Mouse (Mus musculus) MEL (cell line): ENCODE results near the gene Lyz1. TPM values are rescaled to one million over a fixed set of nuclear protein-coding genes. Genes with fewer than 3 reads are reported as not detected.

Source experiments
- DNase-seq: peaks from one replicate; pipeline ENCODE4 v3.0.0; 2011; ENCODE audit warnings: low read depth, low spot score
- H3K27ac ChIP-seq: 2 replicates; pipeline ENCODE4 v1.5.1; 2012; ENCODE audit warnings: low read depth, mild to moderate bottlenecking, control low read depth, low read length, moderate library complexity; ENCODE audit not compliant: control insufficient read depth
- H3K27me3 ChIP-seq, 2 experiments: fragments of 150-350 bp in 1 of 2; sonication (generic) in 1 of 2; 2 replicates each; pipeline ENCODE4 v1.6.1; 2012; ENCODE audit warnings: low read length in 2 of 2, mild to moderate bottlenecking in 2 of 2, improper control_type of control experiment in 1 of 2, moderate library complexity in 1 of 2; ENCODE audit not compliant: insufficient read depth in 2 of 2, control insufficient read depth in 1 of 2
- H3K36me3 ChIP-seq, 2 experiments: 2 replicates each; pipeline ENCODE4 v1.6.1; 2012 to 2014; ENCODE audit warnings: low read length in 2 of 2, improper control_type of control experiment in 1 of 2, inconsistent platforms in 1 of 2, mild to moderate bottlenecking in 1 of 2; ENCODE audit not compliant: insufficient read depth in 2 of 2, control insufficient read depth in 1 of 2
- H3K4me1 ChIP-seq, 2 experiments: fragments of 150-350 bp in 1 of 2; sonication (generic) in 1 of 2; 2 replicates each; pipeline ENCODE4 v1.6.1; 2012; ENCODE audit warnings: low read length in 2 of 2, improper control_type of control experiment in 1 of 2, mild to moderate bottlenecking in 1 of 2; ENCODE audit not compliant: insufficient read depth in 2 of 2, control insufficient read depth in 1 of 2
- H3K4me3 ChIP-seq, 2 experiments: fragments of 150-350 bp in 1 of 2; sonication (generic) in 1 of 2; 2 replicates each; pipeline ENCODE4 v1.5.1; 2012; ENCODE audit warnings: low read depth in 2 of 2, low read length in 2 of 2, mild to moderate bottlenecking in 2 of 2, moderate library complexity in 2 of 2, control low read depth in 1 of 2, improper control_type of control experiment in 1 of 2; ENCODE audit not compliant: control insufficient read depth in 1 of 2, insufficient read depth in 1 of 2
- H3K79me2 ChIP-seq: 2 replicates; pipeline ENCODE4 v1.6.1; 2012; ENCODE audit warnings: mild to moderate bottlenecking, low read length, moderate library complexity; ENCODE audit not compliant: control insufficient read depth, poor library complexity, insufficient read depth
- H3K9ac ChIP-seq: 2 replicates; pipeline ENCODE4 v1.6.1; 2012; ENCODE audit warnings: low read depth, mild to moderate bottlenecking, control low read depth, low read length, moderate library complexity; ENCODE audit not compliant: control insufficient read depth, poor library complexity, severe bottlenecking
- H3K9me3 ChIP-seq: fragments of 150-350 bp; sonication (generic); replicated peaks from 2 replicates; pipeline ENCODE4 v1.6.1; 2012; ENCODE audit warnings: mild to moderate bottlenecking, low read length, improper control_type of control experiment, moderate library complexity; ENCODE audit not compliant: insufficient read depth
- BHLHE40 ChIP-seq: IDR thresholded peaks from 2 replicates; pipeline ENCODE4 v1.6.1; 2012; ENCODE audit warnings: low read depth, mild to moderate bottlenecking, inconsistent platforms, low read length, improper control_type of control experiment, borderline replicate concordance
- CTCF ChIP-seq, 3 experiments: IDR thresholded peaks in 2 of 3; conservative IDR thresholded peaks in 1 of 3; 2 replicates each; pipeline ENCODE4 v1.5.1; 2011 to 2012; ENCODE audit warnings: low read length in 3 of 3, low read depth in 2 of 3, mild to moderate bottlenecking in 2 of 3, improper control_type of control experiment in 1 of 3, inconsistent platforms in 1 of 3, mixed read lengths in 1 of 3, moderate library complexity in 1 of 3; ENCODE audit not compliant: control insufficient read depth in 1 of 3, insufficient read depth in 1 of 3, poor library complexity in 1 of 3, severe bottlenecking in 1 of 3
- ELF1 ChIP-seq: IDR thresholded peaks from 2 replicates; pipeline ENCODE4 v1.6.1; 2014; ENCODE audit warnings: low read depth, mild to moderate bottlenecking, inconsistent platforms, low read length, improper control_type of control experiment, moderate library complexity
- GABPA ChIP-seq: IDR thresholded peaks from 2 replicates; pipeline ENCODE4 v1.6.1; 2012; ENCODE audit warnings: low read depth, mild to moderate bottlenecking, inconsistent platforms, low read length, improper control_type of control experiment, moderate library complexity
- GATA1 ChIP-seq: IDR thresholded peaks from 2 replicates; pipeline ENCODE4 v1.6.1; 2011; ENCODE audit warnings: low read depth, low read length, improper control_type of control experiment
- JUND ChIP-seq: IDR thresholded peaks from 2 replicates; pipeline ENCODE4 v1.6.1; 2011; ENCODE audit warnings: low read depth, mild to moderate bottlenecking, improper control_type of control experiment, low read length
- KAT2A ChIP-seq: conservative IDR thresholded peaks from 2 replicates; pipeline ENCODE4 v1.6.1; 2012; ENCODE audit warnings: low read depth, low read length, improper control_type of control experiment, inconsistent platforms
- MAX ChIP-seq: IDR thresholded peaks from 2 replicates; pipeline ENCODE4 v1.6.1; 2011; ENCODE audit warnings: low read length, improper control_type of control experiment
- MAZ ChIP-seq: IDR thresholded peaks from 2 replicates; pipeline ENCODE4 v1.6.1; 2012; ENCODE audit warnings: low read depth, mild to moderate bottlenecking, inconsistent platforms, low read length, improper control_type of control experiment
- MYB ChIP-seq: IDR thresholded peaks from 2 replicates; pipeline ENCODE4 v1.6.1; 2011; ENCODE audit warnings: mild to moderate bottlenecking, low read depth, low read length, improper control_type of control experiment
- RAD21 ChIP-seq: IDR thresholded peaks from 2 replicates; pipeline ENCODE4 v1.6.1; 2011; ENCODE audit warnings: mild to moderate bottlenecking, low read depth, low read length, improper control_type of control experiment
- SIN3A ChIP-seq: IDR thresholded peaks from 2 replicates; pipeline ENCODE4 v1.6.1; 2012; ENCODE audit warnings: low read length, improper control_type of control experiment, inconsistent platforms
- SMC3 ChIP-seq: IDR thresholded peaks from 2 replicates; pipeline ENCODE4 v1.6.1; 2011; ENCODE audit warnings: low read depth, low read length, improper control_type of control experiment
- TAL1 ChIP-seq: IDR thresholded peaks from 2 replicates; pipeline ENCODE4 v1.6.1; 2012; ENCODE audit warnings: mild to moderate bottlenecking, inconsistent platforms, low read length, moderate library complexity, mixed read lengths
- TBP ChIP-seq: IDR thresholded peaks from 2 replicates; pipeline ENCODE4 v1.8.0; 2011; ENCODE audit warnings: low read depth, low read length, improper control_type of control experiment
- USF2 ChIP-seq, 2 experiments: IDR thresholded peaks; 2 replicates each; pipeline ENCODE4 v1.6.1; 2011 to 2012; ENCODE audit warnings: improper control_type of control experiment in 2 of 2, low read length in 2 of 2, borderline replicate concordance in 1 of 2, inconsistent platforms in 1 of 2, low read depth in 1 of 2, mild to moderate bottlenecking in 1 of 2; ENCODE audit not compliant: insufficient read depth in 1 of 2
- ZC3H11A ChIP-seq: IDR thresholded peaks from 2 replicates; pipeline ENCODE4 v1.6.1; 2012; ENCODE audit warnings: low read depth, mild to moderate bottlenecking, inconsistent platforms, low read length, improper control_type of control experiment
- ZKSCAN1 ChIP-seq: IDR thresholded peaks from 2 replicates; pipeline ENCODE4 v1.6.1; 2012; ENCODE audit warnings: low read depth, mild to moderate bottlenecking, inconsistent platforms, low read length, improper control_type of control experiment, moderate library complexity
- ZNF384 ChIP-seq: IDR thresholded peaks from 2 replicates; pipeline ENCODE4 v1.6.1; 2012; ENCODE audit warnings: low read depth, mild to moderate bottlenecking, inconsistent platforms, low read length, improper control_type of control experiment
- polyA plus RNA-seq, 2 experiments: library from polyadenylated mRNA; stranded (reverse) in 1 of 2; unstranded in 1 of 2; fragments of >175 nt in 1 of 2; fragments of >200 nt in 1 of 2; gene quantifications; 2 replicates each; pipeline versions ENCODE4 v1.2.1 to v1.2.4; 2012; ENCODE audit warnings: low replicate concordance in 2 of 2, low read depth in 1 of 2; ENCODE audit not compliant: insufficient read length in 2 of 2, insufficient read depth in 1 of 2, missing spikeins in 1 of 2
- total RNA-seq: library from RNA; depleted of rRNA; stranded (reverse); fragments of 300-350 nt; gene quantifications from 2 replicates; pipeline ENCODE4 v1.2.3, GENCODE M21; 2012

Lyz1 gene
- total and polyA plus RNA-seq, 3 experiments: not detected

- Histone ChIP-seq H3K27ac (no peak overlapping the region), H3K9me3 (no peaks in the 10 kb centered on the region), H3K4me3 (no peak overlapping the region), H3K4me1 (peaks cover 0 to 3% of the 10 kb centered on the region in 2 experiments; a peak in 1 of 4 replicates), H3K9ac (no peak overlapping the region), H3K27me3 (no peaks in the 10 kb centered on the region), H3K36me3 (peaks cover 0 to 3% of the 10 kb centered on the region in 2 experiments; a peak in 2 of 4 replicates), H3K79me2 (no peaks in the 10 kb centered on the region)
- DNase-seq: no peak
- TF ChIP-seq MYB (no peak), JUND (no peak), BHLHE40 (no peak), SMC3 (no peak), KAT2A (no peak), USF2 (IDR thresholded peaks at IDR 0.05; ENCODE audit: borderline replicate concordance in 1 of 2, insufficient read depth in 1 of 2, low read depth in 1 of 2, low read length in 2 of 2) (no peak)
Measured at GRCm38 (mm10) chr10:117339241-117339640, 46.6 kb upstream of the Lyz1 start.

- no peaks in the 10 kb centered on the region for H3K9me3 ChIP-seq
- no peak overlapping the region for H3K9ac ChIP-seq
- no peaks in the 10 kb centered on the region for H3K79me2 ChIP-seq
- peaks cover 0 to 3% of the 10 kb centered on the region in 2 experiments; a peak in 2 of 4 replicates for H3K36me3 ChIP-seq
- no peaks in the 10 kb centered on the region for H3K27me3 ChIP-seq
- H3K4me1 ChIP-seq: peaks cover 0 to 3% of the 10 kb centered on the region in 2 experiments; a peak in 1 of 4 replicates
- no peak overlapping the region for H3K27ac ChIP-seq
- DNase-seq: peak; percentile 25
- TF ChIP-seq GATA1 (peak; percentile 43; the same call in 1 of the 2 replicates), MAX (no peak), GABPA (no peak), MAZ (no peak), TAL1 (no peak), SMC3 (peak; percentile 58), ZKSCAN1 (no peak), SIN3A (no peak), ZNF384 (no peak), RAD21 (peak; percentile 43), CTCF (IDR thresholded peaks at IDR 0.05 in 2 of 3, conservative IDR thresholded peaks at IDR 0.05 in 1 of 3; ENCODE audit: control insufficient read depth in 1 of 3, insufficient read depth in 1 of 3, low read depth in 2 of 3, low read length in 3 of 3, poor library complexity in 1 of 3, severe bottlenecking in 1 of 3) (peak in 1 of 3 experiments; percentile 52; a peak in 2 of 6 replicates), ELF1 (no peak), ZC3H11A (no peak), TBP (no peak)
- no peak overlapping the region for H3K4me3 ChIP-seq
Measured at GRCm38 (mm10) chr10:117337946-117338345, 45.3 kb upstream of the Lyz1 start.
